Mouse (Mus musculus): ENCODE measurements around the gene Mogs. TPM values are rescaled to one million over a fixed set of nuclear protein-coding genes. Genes with fewer than 3 reads are reported as not detected.
A peak's percentile ranks its signal among the peaks of the same experiment; 100 is the strongest.

The Mogs gene
- total and polyA plus RNA-seq, 2 experiments from 2014 or later = 18.8 to 40.3 TPM

DNA sequence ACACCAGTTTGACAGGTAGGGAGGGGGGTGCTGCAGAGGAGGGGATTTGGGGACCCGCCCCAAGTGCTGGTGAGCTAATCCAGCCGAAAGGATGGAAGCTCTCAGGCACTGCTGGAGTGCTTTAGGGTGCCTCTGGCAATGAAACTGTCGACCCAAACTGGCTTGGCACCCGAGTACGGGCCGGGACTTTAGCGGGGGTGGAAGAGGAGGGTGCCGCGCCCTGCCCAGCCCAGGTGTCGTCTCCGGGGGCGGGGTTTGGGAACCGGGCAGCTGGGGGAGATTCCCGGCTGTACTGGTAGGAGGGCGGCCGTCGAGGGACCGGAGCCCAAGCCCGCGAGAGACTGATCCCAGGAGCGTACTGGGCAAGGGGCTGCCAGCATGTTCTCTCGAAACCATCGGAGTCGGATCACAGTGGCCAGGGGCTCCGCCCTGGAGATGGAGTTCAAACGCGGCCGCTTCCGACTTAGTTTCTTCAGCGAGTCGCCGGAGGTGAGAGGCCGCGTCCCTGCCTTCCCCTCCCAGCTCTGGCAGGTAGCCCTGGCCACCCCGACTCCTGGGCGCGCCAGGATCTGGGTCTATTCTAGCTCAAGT lies 20.4 kb downstream of the Mogs start:
- Histone ChIP-seq H3K27me3 (ENCODE audit: insufficient read depth, low read length) (peaks cover 7% of the 10 kb centered on the region), H3K36me3 (ENCODE audit: insufficient read depth, low read length) (no peaks in the 10 kb centered on the region), H3K4me3 (ENCODE audit: low read depth, low read length) (peak overlapping the region; percentile 9; the same call in 1 of the 2 replicates), H3K4me2 (ENCODE audit: low read depth, low read length, poor library complexity, severe bottlenecking) (peak overlapping the region; percentile 51), H3K4me1 (ENCODE audit: insufficient read depth, low read length) (no peaks in the 10 kb centered on the region), H3K27ac (ENCODE audit: low read depth, low read length) (no peak overlapping the region), H3K9ac (replicated peaks; ENCODE audit: low read length, poor library complexity, severe bottlenecking) (0 out of 2 replicates have a peak overlapping the region, but pooled peaks have one; percentile 24), H3K9me3 (ENCODE audit: low read length) (no peaks in the 10 kb centered on the region)
- DNase-seq (ENCODE audit: low spot score) (no peak), ATAC-seq (ENCODE audit: low FRiP score) (no peak)
- 6% methylated on average over 37 of the region's 37 CpGs for WGBS
- TF ChIP-seq CTCF (IDR thresholded peaks at IDR 0.05) = no peak

GRCm38 (mm10) chr6:83136291-83136880 lies 21.1 kb downstream of the Mogs start:
- no peak for TF ChIP-seq CTCF (IDR thresholded peaks at IDR 0.05)
- Histone ChIP-seq H3K9me3 (ENCODE audit: low read length) (no peaks in the 10 kb centered on the region), H3K36me3 (ENCODE audit: insufficient read depth, low read length) (no peaks in the 10 kb centered on the region), H3K4me1 (ENCODE audit: insufficient read depth, low read length) (no peaks in the 10 kb centered on the region), H3K4me2 (ENCODE audit: low read depth, low read length, poor library complexity, severe bottlenecking) (peak overlapping the region; percentile 51), H3K4me3 (ENCODE audit: low read depth, low read length) (peak overlapping the region; percentile 30), H3K27ac (ENCODE audit: low read depth, low read length) (0 out of 2 replicates have a peak overlapping the region, but pooled peaks have one; percentile 82), H3K27me3 (ENCODE audit: insufficient read depth, low read length) (peaks cover 7% of the 10 kb centered on the region), H3K9ac (replicated peaks; ENCODE audit: low read length, poor library complexity, severe bottlenecking) (no peak overlapping the region)
- WGBS = 22% methylated on average over 5 of the region's 5 CpGs
- DNase-seq (ENCODE audit: low spot score) (no peak), ATAC-seq (ENCODE audit: low FRiP score) (no peak)

- peak overlapping the region; percentile 30 for H3K4me3 ChIP-seq (ENCODE audit: low read depth, low read length)
- no peaks in the 10 kb centered on the region for H3K36me3 ChIP-seq (ENCODE audit: insufficient read depth, low read length)
- H3K27ac ChIP-seq (ENCODE audit: low read depth, low read length) = peak overlapping the region; percentile 82
- 0 out of 2 replicates have a peak overlapping the region, but pooled peaks have one; percentile 19 for H3K9ac ChIP-seq (replicated peaks; ENCODE audit: low read length, poor library complexity, severe bottlenecking)
- peaks cover 2% of the 10 kb centered on the region; the same call in 1 of the 2 replicates for H3K4me1 ChIP-seq (ENCODE audit: insufficient read depth, low read length)
- 3% methylated on average over 25 of the region's 26 CpGs for WGBS
- H3K9me3 ChIP-seq (ENCODE audit: low read length) = no peaks in the 10 kb centered on the region
- H3K27me3 ChIP-seq (ENCODE audit: insufficient read depth, low read length) = peaks cover 7% of the 10 kb centered on the region
- ATAC-seq (ENCODE audit: low FRiP score) (peak; percentile 63), DNase-seq (ENCODE audit: low spot score) (peak; percentile 65)
- H3K4me2 ChIP-seq (ENCODE audit: low read depth, low read length, poor library complexity, severe bottlenecking) = peak overlapping the region; percentile 51
- no peak for TF ChIP-seq CTCF (IDR thresholded peaks at IDR 0.05)
These were observed 21.7 kb downstream of the Mogs start for GRCm38 (mm10) chr6:83136881-83137575.

DNA sequence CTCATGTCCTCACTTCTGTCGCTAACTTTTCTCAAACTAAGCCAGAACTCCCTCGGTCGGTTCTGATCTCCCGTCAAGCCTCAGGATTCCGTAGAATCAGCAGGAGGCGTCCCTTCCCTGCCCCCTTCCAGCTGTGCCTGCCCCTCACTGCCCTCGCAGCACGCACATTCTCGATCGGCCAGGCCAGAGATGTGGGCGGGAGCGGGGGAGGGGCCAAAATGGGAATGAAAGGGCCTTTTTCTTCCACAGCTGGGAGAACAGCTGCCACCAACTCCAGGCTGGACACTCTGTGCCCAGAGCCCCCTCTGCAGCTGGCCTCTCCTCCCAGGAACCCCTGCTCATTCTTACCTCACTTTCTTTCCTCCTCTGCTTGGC lies 22.3 kb downstream of the Mogs start:
- DNase-seq (ENCODE audit: low spot score) (peak; percentile 62), ATAC-seq (ENCODE audit: low FRiP score) (peak; percentile 49)
- no peak for TF ChIP-seq CTCF (IDR thresholded peaks at IDR 0.05)
- Histone ChIP-seq H3K9ac (replicated peaks; ENCODE audit: low read length, poor library complexity, severe bottlenecking) (peak overlapping the region; percentile 42; the same call in 1 of the 2 replicates), H3K36me3 (ENCODE audit: insufficient read depth, low read length) (no peaks in the 10 kb centered on the region), H3K4me2 (ENCODE audit: low read depth, low read length, poor library complexity, severe bottlenecking) (peak overlapping the region; percentile 51), H3K9me3 (ENCODE audit: low read length) (no peaks in the 10 kb centered on the region), H3K4me3 (ENCODE audit: low read depth, low read length) (peak overlapping the region; percentile 30), H3K4me1 (ENCODE audit: insufficient read depth, low read length) (peaks cover 4% of the 10 kb centered on the region; the same call in 1 of the 2 replicates), H3K27me3 (ENCODE audit: insufficient read depth, low read length) (peaks cover 7% of the 10 kb centered on the region), H3K27ac (ENCODE audit: low read depth, low read length) (peak overlapping the region; percentile 82)
- 3% methylated on average over 12 of the region's 12 CpGs for WGBS

- ATAC-seq (ENCODE audit: low FRiP score) (peak; percentile 19; the same call in 1 of the 2 replicates), DNase-seq (ENCODE audit: low spot score) (peak; percentile 40)
- peaks cover 4% of the 10 kb centered on the region; the same call in 1 of the 2 replicates for H3K4me1 ChIP-seq (ENCODE audit: insufficient read depth, low read length)
- peaks cover 7% of the 10 kb centered on the region for H3K27me3 ChIP-seq (ENCODE audit: insufficient read depth, low read length)
- H3K27ac ChIP-seq (ENCODE audit: low read depth, low read length) = peak overlapping the region; percentile 82
- no peaks in the 10 kb centered on the region for H3K36me3 ChIP-seq (ENCODE audit: insufficient read depth, low read length)
- peak overlapping the region; percentile 42; the same call in 1 of the 2 replicates for H3K9ac ChIP-seq (replicated peaks; ENCODE audit: low read length, poor library complexity, severe bottlenecking)
- peak overlapping the region; percentile 51 for H3K4me2 ChIP-seq (ENCODE audit: low read depth, low read length, poor library complexity, severe bottlenecking)
- no peaks in the 10 kb centered on the region for H3K9me3 ChIP-seq (ENCODE audit: low read length)
- 2% methylated on average over 11 of the region's 11 CpGs for WGBS
- TF ChIP-seq CTCF (IDR thresholded peaks at IDR 0.05) = peak; percentile 47
- no peak overlapping the region for H3K4me3 ChIP-seq (ENCODE audit: low read depth, low read length)
These were observed 22.8 kb downstream of the Mogs start for GRCm38 (mm10) chr6:83138056-83138455.
